Mouse (Mus musculus): Measurements from ENCODE around the gene Olfr1202.

Olfr1202 gene

DNA sequence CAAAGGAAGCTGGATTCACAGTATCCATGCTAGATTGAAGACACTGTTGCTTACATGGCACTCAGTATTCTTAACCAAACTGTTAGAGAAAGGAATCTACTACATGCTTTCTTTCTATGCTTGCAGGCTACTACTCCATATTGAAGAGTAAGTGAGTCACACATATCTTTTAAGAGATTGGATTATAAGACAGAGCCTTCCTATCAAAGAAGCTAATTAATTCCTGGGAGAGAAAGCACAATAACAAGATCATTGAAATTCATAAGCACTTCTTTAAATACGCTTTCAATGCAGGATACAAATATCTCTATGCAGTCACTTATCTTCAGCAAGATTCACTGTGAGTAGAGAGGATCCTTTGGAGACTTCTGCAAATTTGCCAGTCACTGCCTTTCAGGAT is at the start of gene Olfr1202:
Gene Olfr1202 (plus strand): TSS at position 301 of the 400 bp plus-strand sequence.
- no peak for DNase-seq

DNA sequence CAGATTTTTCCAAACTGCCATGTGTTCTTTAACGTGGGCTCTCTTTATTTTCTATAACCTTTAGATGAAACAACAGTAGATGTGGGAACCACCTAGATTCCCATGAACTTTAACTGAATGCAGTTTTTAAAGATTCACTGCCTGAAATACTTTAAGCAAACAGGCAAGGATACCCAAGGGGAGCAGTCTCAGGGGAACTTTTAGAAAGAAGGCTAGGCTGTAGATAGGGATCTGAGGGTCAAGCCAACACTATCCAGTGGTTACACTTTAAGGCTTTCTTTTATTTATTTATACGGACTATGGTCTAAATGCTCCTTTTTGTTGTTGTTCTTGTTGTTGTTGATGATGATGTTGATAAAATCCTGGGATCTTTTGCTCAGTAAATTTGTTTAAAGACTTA is 43.9 kb upstream of the Olfr1202 start, which contains the start of gene Olfr1200:
Gene Olfr1200 (minus strand): TSS at position 101 of the 400 bp plus-strand sequence.
- DNase-seq: no peak

DNA sequence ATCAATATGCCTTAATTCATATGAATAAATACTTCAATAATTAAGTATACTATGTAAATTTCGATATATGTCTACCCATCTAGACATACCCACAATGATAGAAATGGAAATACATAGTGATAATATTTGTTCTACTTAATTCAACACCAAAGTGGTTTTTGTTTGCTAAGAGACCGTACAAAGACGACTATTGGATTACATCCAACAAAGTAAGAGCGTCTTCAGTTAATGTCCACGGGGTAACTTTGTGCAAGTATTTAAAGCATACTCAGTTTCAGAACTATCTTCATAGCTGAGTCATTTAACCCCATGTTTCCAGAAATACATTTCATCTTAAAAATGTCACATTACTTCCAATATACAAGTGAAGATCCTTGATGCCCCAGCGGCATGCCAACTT is 21.6 kb upstream of the Olfr1202 start, which contains the start of gene Olfr1201:
Gene Olfr1201 (plus strand): TSS at position 301 of the 400 bp plus-strand sequence.
- no peak for DNase-seq

DNA sequence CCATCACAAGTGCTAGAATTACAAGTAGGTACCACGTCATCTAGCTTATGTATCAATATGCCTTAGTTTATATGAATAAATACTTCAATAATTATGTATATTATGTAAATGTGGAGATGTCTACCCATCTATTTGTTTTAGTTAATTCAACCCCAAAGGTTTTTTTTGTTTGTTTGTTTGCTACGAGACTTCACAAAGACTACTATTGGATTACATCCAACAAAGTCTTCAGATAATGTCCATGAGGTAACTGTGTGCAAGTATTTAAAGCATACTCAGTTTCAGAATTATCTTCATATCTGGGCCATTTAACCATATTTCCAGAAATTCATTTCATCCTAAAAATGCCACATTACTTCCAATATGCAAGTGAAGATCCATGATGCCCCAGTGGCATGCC is 15.1 kb downstream of the Olfr1202 start, which contains the start of gene Olfr1205:
Gene Olfr1205 (plus strand): TSS at position 301 of the 400 bp plus-strand sequence.
- no peak for DNase-seq

DNA sequence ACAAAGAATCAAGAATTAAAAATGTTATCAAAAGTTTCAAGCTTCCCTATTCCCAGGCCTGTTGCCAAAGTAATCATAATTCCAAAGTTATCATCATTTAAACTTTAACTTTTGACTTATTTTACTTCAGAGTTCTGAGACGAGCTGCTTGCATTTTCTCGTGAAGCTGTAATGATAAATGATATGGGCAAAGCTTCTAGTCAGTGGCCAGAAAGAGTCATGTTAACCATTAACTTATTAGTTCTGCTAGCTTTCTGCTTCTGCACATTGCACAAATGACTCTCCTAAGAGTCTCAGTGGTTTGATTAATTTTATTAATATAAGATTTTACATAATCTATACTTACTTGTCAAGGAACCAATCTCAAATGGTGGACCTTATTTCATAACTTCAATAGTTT is 24.2 kb downstream of the Olfr1202 start:
- DNase-seq: no peak

DNA sequence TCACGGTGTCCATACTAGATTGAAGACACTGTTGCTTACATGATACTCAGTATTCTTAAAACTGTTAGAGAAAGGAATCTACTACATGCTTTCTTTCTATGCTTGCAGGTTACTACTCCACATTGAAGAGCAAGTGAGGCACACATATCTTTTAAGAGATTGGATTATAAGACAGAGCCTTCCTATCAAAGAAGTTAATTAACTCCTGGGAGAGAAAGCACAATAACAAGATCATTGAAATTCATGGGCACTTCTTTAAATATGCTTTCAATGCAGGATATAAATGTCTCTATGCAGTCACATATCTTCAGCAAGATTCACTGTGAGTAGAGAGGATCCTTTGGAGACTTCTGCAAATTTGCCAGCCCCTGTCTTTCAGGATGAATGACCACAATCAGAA is 34.7 kb downstream of the Olfr1202 start, which contains the start of gene Olfr1204:
Gene Olfr1204 (plus strand): TSS at position 301 of the 400 bp plus-strand sequence.
- no peak for DNase-seq

DNA sequence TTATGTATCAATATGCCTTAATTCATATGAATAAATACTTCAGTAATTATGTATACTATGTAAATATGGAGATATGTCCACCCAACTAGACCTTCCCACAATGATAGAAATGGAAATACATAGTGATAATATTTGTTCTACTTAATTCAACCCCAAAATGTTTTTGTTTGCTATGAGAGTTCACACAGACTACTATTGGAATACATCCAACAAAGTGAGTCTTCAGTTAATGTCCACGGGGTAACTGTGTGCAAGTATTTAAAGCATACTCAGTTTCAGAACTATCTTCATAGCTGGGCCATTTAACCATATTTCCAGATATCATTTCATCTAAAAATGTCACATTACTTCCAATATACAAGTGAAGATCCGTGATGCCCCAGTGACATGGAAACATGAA is 48.6 kb downstream of the Olfr1202 start, which contains the start of gene Olfr1206:
Gene Olfr1206 (plus strand): TSS at position 301 of the 400 bp plus-strand sequence.
- no peak for DNase-seq

Data from lung, postnatal 4 days (tissue).